Mouse (Mus musculus) embryonic fibroblast, embryonic 13.5 days (primary cell): Measurements from ENCODE around the gene Sept8.

Experiments
- CTCF ChIP-seq: IDR thresholded peaks from 2 replicates; pipeline ENCODE4 v1.5.1; 2011; ENCODE audit warnings: mild to moderate bottlenecking, control low read depth, low read length, moderate library complexity, borderline replicate concordance; ENCODE audit not compliant: insufficient read depth
- POLR2A ChIP-seq: IDR thresholded peaks from 2 replicates; pipeline ENCODE4 v1.6.1; 2011; ENCODE audit warnings: low read depth, mild to moderate bottlenecking, control low read depth, low read length, moderate library complexity

GRCm38 (mm10) chr11:53546271-53546670 lies 27.2 kb downstream of the Sept8 start:
- TF ChIP-seq POLR2A, result no peak
- no peak for TF ChIP-seq CTCF
